Mouse (Mus musculus) 3134 (cell line): ENCODE results near the gene Vps37c.
A peak's percentile ranks its signal among the peaks of the same experiment; 100 is the strongest.

Experiments
- DNase-seq: peaks from one replicate; pipeline ENCODE4 v3.0.0-alpha.2; 2011; ENCODE audit warnings: low spot score; ENCODE audit not compliant: insufficient read length; ENCODE audit errors: extremely low read depth

The Vps37c gene

GRCm38 (mm10) chr19:10685727-10686126 is 2.8 kb upstream of the Vps37c start:
- DNase-seq = no peak

- no peak for DNase-seq
Measured at GRCm38 (mm10) chr19:10689470-10690166, 1.1 kb downstream of the Vps37c start.

GRCm38 (mm10) chr19:10690336-10690735 is 1.8 kb downstream of the Vps37c start:
- DNase-seq = no peak

GRCm38 (mm10) chr19:10691121-10691520 is 2.6 kb downstream of the Vps37c start:
- DNase-seq = no peak

GRCm38 (mm10) chr19:10691660-10692059 is 3.1 kb downstream of the Vps37c start:
- DNase-seq = no peak

- DNase-seq = no peak
Measured at GRCm38 (mm10) chr19:10692361-10692760, 3.8 kb downstream of the Vps37c start.

- no peak for DNase-seq
Measured at GRCm38 (mm10) chr19:10693926-10694682, 5.6 kb downstream of the Vps37c start.

- DNase-seq = no peak
Measured at GRCm38 (mm10) chr19:10695801-10696200, 7.3 kb downstream of the Vps37c start.

- no peak for DNase-seq
Measured at GRCm38 (mm10) chr19:10698131-10698991, 9.8 kb downstream of the Vps37c start.

- no peak for DNase-seq
Measured at GRCm38 (mm10) chr19:10699851-10700250, 11.3 kb downstream of the Vps37c start.

- no peak for DNase-seq
Measured at GRCm38 (mm10) chr19:10701013-10701726, 12.6 kb downstream of the Vps37c start.

GRCm38 (mm10) chr19:10702125-10702524 is 13.6 kb downstream of the Vps37c start:
- no peak for DNase-seq

- no peak for DNase-seq
Measured at GRCm38 (mm10) chr19:10703470-10703869, 14.9 kb downstream of the Vps37c start.

- DNase-seq = no peak
Measured at GRCm38 (mm10) chr19:10707087-10707875, 18.7 kb downstream of the Vps37c start.

GRCm38 (mm10) chr19:10707881-10708280 is 19.3 kb downstream of the Vps37c start:
- no peak for DNase-seq

GRCm38 (mm10) chr19:10708900-10709299 is 20.4 kb downstream of the Vps37c start:
- no peak for DNase-seq

GRCm38 (mm10) chr19:10709360-10710087 is 21.0 kb downstream of the Vps37c start:
- DNase-seq = peak; percentile 72

- peak; percentile 45 for DNase-seq
Measured at GRCm38 (mm10) chr19:10710088-10710511, 21.6 kb downstream of the Vps37c start.

GRCm38 (mm10) chr19:10710751-10711150 is 22.2 kb downstream of the Vps37c start:
- no peak for DNase-seq
